Mouse (Mus musculus) adipocyte (in vitro differentiated cells): ENCODE measurements around the gene Mrpl50.
A peak's percentile ranks its signal among the peaks of the same experiment; 100 is the strongest.
"Not testable (repeated sequence)": the region's sequence is repeated elsewhere in the genome, so short reads cannot be mapped to it uniquely, and the experiment has no call there.

Experiments used
- DNase-seq: peaks from one replicate; pipeline ENCODE4 v3.0.0-alpha.2; 2016; ENCODE audit warnings: low spot score

The Mrpl50 gene

GRCm38 (mm10) chr4:49509183-49509582, 11.7 kb downstream of the Mrpl50 start:
- DNase-seq = no peak

GRCm38 (mm10) chr4:49506386-49506785, 14.5 kb downstream of the Mrpl50 start, which contains the start of gene Baat:
Gene Baat, minus strand, starts transcription at chr4:49506557.
- DNase-seq = no peak

GRCm38 (mm10) chr4:49503563-49503962, 17.3 kb downstream of the Mrpl50 start:
- no peak for DNase-seq

GRCm38 (mm10) chr4:49485934-49486650, 34.8 kb downstream of the Mrpl50 start:
- DNase-seq = not testable (repeated sequence)

- DNase-seq = peak; percentile 16
These were observed 35.5 kb downstream of the Mrpl50 start for GRCm38 (mm10) chr4:49485442-49485841.

GRCm38 (mm10) chr4:49480896-49481295, 40.0 kb downstream of the Mrpl50 start:
- no peak for DNase-seq

- no peak for DNase-seq
These were observed 40.7 kb downstream of the Mrpl50 start for GRCm38 (mm10) chr4:49480104-49480760.

GRCm38 (mm10) chr4:49479035-49479434, 41.9 kb downstream of the Mrpl50 start:
- not testable (repeated sequence) for DNase-seq

- DNase-seq = no peak
These were observed 42.6 kb downstream of the Mrpl50 start for GRCm38 (mm10) chr4:49478118-49478877.

GRCm38 (mm10) chr4:49474583-49474982, 46.3 kb downstream of the Mrpl50 start:
- DNase-seq = no peak

- DNase-seq = no peak
These were observed 47.3 kb downstream of the Mrpl50 start, which contains the start of gene Acnat1 for GRCm38 (mm10) chr4:49473435-49474100. Gene Acnat1, minus strand, starts transcription at chr4:49473912.

GRCm38 (mm10) chr4:49469435-49470151, 51.3 kb downstream of the Mrpl50 start:
- DNase-seq = no peak

- DNase-seq = no peak
These were observed 53.5 kb downstream of the Mrpl50 start for GRCm38 (mm10) chr4:49467360-49467759.
